Mouse (Mus musculus): ENCODE data around the gene Fbxl5. TPM values are rescaled to one million over a fixed set of nuclear protein-coding genes. Genes with fewer than 3 reads are reported as not detected.

Fbxl5 gene
- total RNA-seq, 4 experiments from 2014 or later, result 33.6 to 43.3 (median 38.1) TPM

DNA sequence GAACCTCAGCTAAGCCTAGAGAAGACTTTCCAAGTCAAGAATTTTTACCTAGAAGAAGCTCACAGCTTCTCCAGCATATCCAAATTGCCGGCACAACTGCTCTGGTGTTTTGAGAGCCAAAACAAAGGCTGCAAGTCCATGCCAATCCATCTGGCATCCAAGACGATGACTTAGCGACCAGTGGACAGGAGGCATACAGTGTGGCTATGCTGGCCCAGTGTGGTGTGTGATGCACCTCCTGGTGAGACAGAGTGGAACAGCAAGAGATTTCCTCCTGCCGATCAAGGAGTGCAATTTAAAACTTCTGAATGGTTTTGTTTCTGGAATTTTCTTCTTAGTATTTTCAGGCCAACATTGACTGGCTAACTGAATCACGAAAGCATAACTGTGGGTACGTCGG, 15.2 kb upstream of the Fbxl5 start:
- DNase-seq (ENCODE audit: low spot score in 2 of 2), result no peak

DNA sequence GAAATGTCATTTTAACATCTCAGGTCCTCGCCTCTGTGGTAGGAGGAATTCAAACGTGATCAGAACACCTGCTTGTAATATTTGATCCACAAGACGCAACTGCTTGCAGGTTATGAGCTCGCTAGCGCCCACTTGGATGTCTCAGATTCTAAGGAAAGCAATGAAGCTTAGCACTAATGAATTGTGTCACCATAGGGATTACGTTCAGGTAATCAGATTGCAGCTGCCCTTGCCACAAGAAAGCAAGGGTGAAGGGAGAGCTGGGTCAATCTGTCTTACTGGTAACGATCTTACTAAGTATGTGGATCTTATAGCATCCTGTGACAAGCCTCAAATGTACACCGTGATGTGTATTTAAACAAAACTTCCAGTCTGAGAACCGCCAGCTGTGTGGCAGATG, 5.9 kb upstream of the Fbxl5 start:
- DNase-seq (ENCODE audit: low spot score in 2 of 2), result no peak

DNA sequence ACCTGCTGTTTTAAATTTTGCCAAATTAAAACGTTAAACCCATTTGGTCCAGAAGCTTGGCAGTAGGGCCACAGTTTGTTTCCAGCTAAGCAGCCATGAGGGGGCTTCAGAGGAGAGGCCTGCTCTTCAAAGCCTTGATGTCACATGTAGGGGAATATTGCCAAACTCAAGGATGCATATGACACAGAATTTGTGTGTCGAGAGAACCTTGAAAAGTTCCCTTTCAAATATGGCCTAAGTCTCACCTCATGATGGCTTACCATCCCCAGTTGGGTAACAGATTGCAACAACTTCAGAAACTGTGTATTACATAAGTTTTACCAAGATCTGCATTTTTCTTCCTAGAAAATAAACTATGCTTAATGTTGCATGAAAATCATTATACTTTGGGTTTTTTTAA, 5.4 kb upstream of the Fbxl5 start:
- DNase-seq (ENCODE audit: low spot score in 2 of 2), result no peak

GRCm38 (mm10) chr5:43824580-43824979, 3.1 kb upstream of the Fbxl5 start:
- DNase-seq (ENCODE audit: low spot score in 2 of 2), result no peak

DNA sequence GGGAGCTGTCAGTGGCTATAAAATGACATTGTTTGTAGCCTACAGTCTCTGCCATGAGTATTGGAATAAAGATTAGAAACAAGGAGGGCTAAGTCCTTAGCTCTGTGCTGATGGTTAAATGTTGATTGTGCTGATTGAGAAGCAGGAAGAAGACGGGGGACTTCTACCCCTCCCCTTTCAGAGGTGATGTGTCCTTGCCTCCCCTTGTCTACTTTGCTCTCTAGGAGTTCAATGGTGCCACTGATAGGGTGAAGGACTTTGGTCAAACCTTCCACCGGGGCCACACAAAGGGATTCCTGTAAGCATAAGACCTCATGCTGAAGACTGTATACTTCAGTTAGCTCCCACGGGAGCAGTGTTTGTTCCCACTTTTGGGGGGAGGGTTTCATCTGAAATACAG, 1.4 kb upstream of the Fbxl5 start:
- DNase-seq (ENCODE audit: low spot score in 2 of 2), result no peak

- no peak for DNase-seq (ENCODE audit: low spot score in 2 of 2)
Measured at GRCm38 (mm10) chr5:43822199-43822598, 761 bp upstream of the Fbxl5 start.

- DNase-seq (ENCODE audit: low spot score in 2 of 2), result no peak
Measured at GRCm38 (mm10) chr5:43820785-43821184, 653 bp downstream of the Fbxl5 start.

GRCm38 (mm10) chr5:43818695-43819094, 2.7 kb downstream of the Fbxl5 start, which contains the start of gene Bst1:
Gene Bst1 (plus strand): TSS chr5:43818885.
- DNase-seq (ENCODE audit: low spot score in 2 of 2), result no peak

DNA sequence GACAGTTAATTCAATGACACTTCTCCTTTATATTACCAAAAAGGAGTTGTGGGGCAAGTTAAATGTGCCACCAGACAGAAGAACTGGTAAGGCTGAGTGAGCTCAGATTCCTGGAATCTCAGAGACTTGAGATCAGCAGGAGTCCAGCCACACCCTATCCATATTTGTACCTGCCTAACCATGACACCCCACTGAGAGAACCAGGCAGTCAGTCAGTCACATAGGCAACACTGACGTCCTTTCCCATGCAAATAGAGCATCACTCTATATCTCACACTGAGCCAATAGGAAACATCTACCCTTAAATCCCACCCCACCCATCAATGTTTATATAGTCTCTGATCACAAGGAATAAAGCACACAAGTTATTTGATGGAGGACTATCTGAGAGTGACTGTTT, 5.7 kb downstream of the Fbxl5 start:
- DNase-seq (ENCODE audit: low spot score in 2 of 2), result no peak

DNA sequence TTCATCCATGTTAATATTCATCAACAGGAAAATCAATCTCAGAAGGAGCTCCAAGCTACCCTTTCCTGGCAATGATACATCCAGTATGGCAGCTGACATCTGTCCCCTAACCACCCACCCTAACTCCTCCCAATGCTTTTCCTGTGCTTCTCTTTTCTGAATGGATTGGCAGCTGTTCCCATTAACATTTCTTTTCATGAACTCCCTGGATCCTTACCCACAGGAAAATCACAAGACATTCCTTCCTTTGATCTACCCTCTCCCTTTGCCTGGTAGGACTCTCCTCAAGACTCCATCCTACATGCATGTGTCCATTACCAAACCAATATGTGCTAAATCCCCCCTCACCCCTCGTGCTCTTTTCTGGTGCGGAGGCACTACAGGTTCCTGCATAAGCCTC, 6.9 kb downstream of the Fbxl5 start:
- no peak for DNase-seq (ENCODE audit: low spot score in 2 of 2)

DNA sequence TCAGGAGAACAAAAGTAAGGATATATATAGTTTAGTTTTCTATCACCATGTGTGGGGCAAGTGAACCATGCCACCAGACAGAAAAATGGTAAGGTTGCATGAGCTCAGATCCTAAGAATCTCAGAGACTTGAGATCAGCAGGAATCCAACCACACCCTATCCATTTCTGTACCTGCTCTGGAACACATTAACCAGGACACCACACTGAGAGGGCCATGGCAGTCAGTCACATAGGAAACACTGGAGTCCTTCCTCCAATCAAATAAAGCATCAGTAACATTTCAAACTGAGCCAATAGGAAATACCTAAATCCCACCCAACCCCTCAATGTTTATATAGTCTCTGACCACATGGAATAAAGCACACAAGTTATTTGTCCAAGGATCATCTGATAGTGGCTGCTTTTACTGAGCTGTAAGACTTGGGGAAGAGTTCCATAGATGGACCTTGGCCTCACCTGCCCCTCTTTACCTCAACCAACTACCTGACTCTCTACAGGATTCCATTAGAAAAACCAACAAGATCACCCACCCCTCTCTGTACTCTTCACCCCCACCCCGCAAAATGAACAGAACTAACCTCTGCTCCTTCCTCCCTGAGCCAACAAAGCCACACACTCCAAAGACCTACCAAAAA, 10.9 kb downstream of the Fbxl5 start:
- DNase-seq (ENCODE audit: low spot score in 2 of 2), result no peak

DNA sequence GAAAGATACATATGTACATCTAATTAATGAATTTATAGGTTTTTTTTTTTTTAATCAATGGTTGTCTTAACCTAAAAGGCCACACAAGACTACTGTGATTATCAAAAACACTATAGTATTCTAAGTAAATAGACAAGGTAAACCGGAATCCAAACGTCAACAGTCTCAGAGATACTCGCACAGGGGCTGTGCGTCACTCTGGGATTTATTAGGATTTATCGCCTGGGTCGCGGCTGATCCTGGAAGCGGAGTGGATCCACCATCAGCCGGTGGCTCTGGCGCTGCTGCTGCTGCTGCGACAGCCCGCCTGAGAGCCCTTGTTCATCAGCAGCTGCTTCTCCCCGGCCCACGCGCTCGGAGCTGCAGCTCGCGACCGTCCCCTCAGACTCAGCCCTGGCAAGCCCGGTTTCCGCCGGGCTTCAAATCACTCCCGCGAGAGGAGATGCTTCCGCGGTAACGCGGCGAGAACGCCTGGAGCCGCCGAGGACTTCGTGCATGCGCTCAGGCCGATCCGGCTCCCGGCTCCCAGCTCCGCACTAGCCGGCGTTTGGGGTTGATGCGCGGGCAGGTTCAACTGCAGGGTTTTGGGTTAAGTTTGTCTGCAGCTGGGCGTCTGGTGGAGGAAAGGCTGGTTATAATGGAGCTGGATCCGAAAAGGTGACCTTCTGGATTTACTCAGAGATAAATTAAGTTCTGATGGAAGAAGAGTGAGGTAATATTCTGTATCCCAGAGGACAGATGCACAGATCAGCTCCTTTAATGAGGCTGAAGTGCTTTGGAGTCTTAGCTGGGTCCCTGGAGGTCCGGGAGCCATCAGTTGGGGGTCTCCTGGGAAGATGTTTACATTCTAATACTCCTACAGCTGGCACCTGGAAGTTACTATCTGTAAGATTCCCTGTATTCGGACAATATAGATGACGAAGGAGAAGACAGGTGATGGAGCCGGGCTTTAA, 13.4 kb downstream of the Fbxl5 start:
- peak; percentile 17 to 32 for DNase-seq (ENCODE audit: low spot score in 2 of 2)

- no peak for DNase-seq (ENCODE audit: low spot score in 2 of 2)
Measured at GRCm38 (mm10) chr5:43806914-43807313, 14.5 kb downstream of the Fbxl5 start.

DNA sequence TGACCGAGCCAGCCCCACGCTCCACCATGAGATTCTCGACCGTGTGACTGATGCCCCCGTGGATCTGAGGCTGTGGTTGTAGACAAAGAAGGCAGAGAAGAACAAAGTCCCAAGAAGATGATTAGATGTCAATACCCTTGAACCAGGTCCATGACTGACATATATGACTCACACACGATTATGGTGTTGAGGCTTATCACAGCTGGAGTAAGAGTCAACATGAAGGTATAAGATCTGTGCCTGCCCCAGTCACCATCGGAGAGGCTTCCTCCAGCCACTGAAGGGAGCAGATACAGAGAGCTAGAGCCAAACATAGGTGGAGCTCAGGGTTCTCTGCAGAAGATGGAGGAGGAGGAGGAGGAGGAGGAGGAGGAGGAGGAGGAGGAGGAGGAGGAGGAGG, 15.1 kb downstream of the Fbxl5 start:
- no peak for DNase-seq (ENCODE audit: low spot score in 2 of 2)

GRCm38 (mm10) chr5:43805401-43805800, 16.0 kb downstream of the Fbxl5 start:
- DNase-seq (ENCODE audit: low spot score in 2 of 2), result no peak

DNA sequence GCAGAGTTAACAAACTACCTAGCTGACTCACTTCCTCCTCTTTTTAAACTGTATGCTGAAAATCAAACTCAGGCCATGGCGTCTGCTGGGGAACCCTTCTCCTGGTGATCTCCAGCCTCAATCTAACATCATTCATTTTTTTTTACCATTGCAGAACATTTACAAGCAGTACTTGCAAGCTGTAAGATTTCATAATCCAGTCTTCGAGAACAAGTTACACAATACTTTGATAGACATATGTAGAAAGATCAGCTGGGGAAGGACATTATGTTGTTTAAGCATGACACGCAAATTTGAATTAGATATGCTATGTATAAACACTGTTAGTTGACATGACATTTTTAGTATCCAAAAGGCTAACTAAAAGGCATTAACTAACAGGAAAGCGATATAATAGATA, 19.6 kb downstream of the Fbxl5 start:
- DNase-seq (ENCODE audit: low spot score in 2 of 2), result no peak

DNA sequence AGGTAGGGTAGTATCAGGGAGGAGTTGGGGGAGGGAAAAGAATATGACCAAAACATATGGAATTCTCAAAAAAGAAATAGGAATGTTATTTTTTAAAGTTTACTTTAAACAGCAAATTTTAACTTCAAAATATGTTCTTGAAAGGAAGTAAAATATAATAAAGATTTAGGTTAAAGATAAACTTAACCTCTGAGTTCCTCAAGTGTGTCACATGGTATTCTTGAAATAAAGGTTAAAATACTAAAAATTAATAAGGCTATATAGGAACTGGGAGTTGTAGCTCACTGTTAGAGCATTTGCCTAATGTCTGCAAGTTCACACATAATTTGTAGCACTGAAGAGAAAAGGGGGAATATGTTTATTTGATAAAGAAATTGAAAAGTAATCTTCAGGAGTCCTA, 20.2 kb downstream of the Fbxl5 start:
- DNase-seq (ENCODE audit: low spot score in 2 of 2), result no peak

DNA sequence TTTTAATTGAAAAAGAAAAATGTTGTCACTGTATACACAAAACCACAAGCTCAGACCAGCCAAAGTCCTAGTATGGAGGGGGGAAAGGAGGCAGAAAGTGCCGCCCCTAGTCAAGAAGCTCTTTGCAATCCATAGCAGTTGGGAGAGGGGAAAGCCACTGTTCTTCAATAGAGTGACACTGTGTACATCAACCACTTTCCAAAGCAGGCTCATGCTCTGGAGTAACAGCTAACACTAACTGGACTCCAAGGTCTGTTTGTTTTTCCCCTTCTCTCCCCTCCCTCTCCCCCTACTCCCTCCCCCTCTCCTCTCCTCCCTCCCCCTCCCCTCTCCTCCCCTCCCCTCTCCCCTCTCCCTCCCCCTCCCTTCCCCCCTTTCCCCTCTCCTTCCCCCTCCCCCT, 20.7 kb downstream of the Fbxl5 start:
- no peak for DNase-seq (ENCODE audit: low spot score in 2 of 2)

DNA sequence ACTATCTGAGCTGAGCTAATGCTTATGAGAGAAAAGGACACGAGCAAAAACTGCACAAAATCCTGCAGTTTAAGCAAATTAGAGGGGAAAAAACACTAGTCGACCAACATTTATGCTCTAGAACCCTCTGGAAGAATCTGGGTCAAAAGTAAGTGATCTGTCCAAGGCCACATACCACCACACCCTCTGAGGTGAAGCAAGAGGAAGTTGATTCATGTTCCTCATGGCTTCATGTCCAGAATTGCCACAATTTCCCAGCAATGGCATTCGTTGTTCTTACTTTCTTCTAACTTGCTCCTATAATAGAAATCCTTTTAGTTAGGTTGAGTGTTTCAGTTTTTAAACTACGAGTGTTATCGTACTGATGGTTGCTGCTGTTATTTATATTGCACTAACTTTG, 21.9 kb downstream of the Fbxl5 start:
- no peak for DNase-seq (ENCODE audit: low spot score in 2 of 2)

- DNase-seq (ENCODE audit: low spot score in 2 of 2), result no peak
Measured at GRCm38 (mm10) chr5:43792354-43792753, 29.1 kb downstream of the Fbxl5 start.

DNA sequence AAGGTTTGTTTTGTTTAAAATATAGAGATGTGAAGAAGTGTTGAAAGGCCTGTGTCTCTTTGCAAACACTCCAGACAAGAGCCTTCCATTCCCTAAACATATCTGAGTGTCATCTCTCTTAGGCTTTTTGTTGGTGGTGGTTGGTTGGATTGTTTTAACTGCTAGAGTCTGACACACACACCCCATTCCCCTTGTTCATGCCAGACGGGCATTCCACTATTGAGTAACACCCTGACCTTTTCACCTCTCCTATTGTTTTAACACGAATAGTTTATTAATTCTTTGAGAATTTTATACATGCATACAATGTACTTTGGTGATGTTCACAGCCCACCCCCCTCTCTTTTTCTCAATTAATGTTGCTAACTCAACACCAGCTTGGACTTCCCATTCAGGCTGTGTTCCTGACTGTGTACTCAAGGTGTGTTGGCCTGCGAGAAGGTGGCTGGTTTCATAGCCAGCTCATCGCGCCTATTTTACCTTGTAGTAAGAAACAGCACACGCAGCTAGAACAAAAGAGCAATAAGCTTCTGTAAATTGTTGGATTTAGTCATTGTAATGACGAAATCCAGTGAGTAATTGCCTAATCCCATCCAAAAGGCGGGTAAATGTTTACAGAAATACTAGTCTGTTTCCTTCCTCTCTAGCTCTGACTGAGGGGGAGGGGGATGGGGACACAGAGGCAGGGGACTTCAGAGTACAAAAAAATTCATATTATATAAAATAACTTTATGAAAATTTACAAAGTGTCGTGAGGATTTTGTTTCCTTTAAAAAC, 33.3 kb downstream of the Fbxl5 start:
- no peak for DNase-seq (ENCODE audit: low spot score in 2 of 2)

DNA sequence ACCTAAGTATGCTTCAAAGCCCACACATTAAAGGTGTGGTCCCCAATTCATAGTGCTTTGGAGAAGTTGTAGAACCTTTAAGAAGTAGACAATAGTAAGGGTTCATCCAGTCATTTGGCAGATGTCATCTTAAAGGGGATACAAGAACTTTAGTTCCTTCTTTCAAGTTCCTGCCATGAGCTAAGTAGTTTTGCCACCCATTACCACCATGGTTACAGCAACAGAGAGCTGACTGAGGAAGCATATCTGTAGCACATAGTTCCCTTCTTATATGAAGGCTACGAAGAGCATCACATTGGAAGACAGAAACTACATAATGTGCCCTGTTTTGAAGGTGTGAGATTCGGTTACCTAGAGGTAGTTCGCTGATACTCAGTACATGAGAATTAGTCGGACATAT, 34.8 kb downstream of the Fbxl5 start:
- no peak for DNase-seq (ENCODE audit: low spot score in 2 of 2)

Measured in gastrocnemius, adult 8-10 months (tissue).